Mouse (Mus musculus) bone marrow macrophage, adult 2 months (primary cell): ENCODE data around the gene Fkbp5.

Experiments used
- CTCF ChIP-seq: IDR thresholded peaks from 2 replicates; pipeline ENCODE4 v1.5.1; 2012; ENCODE audit warnings: low read depth, mild to moderate bottlenecking, low read length, moderate library complexity
- POLR2A ChIP-seq: IDR thresholded peaks from 2 replicates; pipeline ENCODE4 v1.6.1; 2012; ENCODE audit warnings: mild to moderate bottlenecking, low read depth, low read length, borderline replicate concordance

DNA sequence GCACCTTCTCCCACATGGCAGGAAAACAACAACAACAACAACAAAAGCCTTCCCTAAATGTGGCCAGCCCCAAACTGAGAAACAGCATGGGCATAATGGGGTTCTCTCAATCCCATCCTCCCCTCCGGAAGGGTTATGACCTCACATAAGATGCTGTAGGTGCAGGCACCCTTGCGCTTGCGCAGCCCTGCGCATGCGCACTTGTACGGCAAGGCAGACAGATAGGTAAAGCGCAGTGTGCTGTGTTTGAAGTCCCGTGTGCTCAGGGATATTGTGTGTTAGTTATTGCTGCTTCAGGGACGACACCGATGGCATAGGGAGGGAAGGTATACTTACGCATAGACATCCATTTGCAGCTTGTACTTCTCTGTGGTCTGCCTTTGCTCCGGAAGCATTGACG, 16.0 kb upstream of the Fkbp5 start:
- TF ChIP-seq CTCF (no peak), POLR2A (no peak)
